Mouse (Mus musculus) heart, adult 2 months (tissue): ENCODE measurements at regions not wholly inside any gene's neighbourhood (a gene's known extent, or its start where the extent isn't known, plus 50 kb on each side); places are given as distances from the start of the nearest gene placed in this dataset.

Experiments
- DNase-seq, 2 experiments: peaks; one replicate each; pipeline ENCODE4 v3.0.0; 2021
- H3K27ac ChIP-seq: fragments of 200-600 bp; 2 replicates; pipeline ENCODE4 v1.8.1; 2022
- H3K27me3 ChIP-seq: fragments of 200-500 bp; 2 replicates; pipeline ENCODE4 v1.6.1; 2012; ENCODE audit warnings: mild to moderate bottlenecking, low read length, inconsistent platforms, mixed read lengths; ENCODE audit not compliant: control insufficient read depth, insufficient read depth
- H3K36me3 ChIP-seq: fragments of 200-500 bp; 2 replicates; pipeline ENCODE4 v1.6.1; 2012; ENCODE audit warnings: low read length, inconsistent platforms; ENCODE audit not compliant: control insufficient read depth, insufficient read depth
- H3K4me1 ChIP-seq: fragments of 200-500 bp; 2 replicates; pipeline ENCODE4 v1.6.1; 2011; ENCODE audit warnings: low read length; ENCODE audit not compliant: control insufficient read depth, insufficient read depth
- H3K4me3 ChIP-seq: fragments of 200-600 bp; 2 replicates; pipeline ENCODE4 v1.8.1; 2022
- H3K79me2 ChIP-seq: fragments of 200-500 bp; replicated peaks from 2 replicates; pipeline ENCODE4 v1.6.1; 2012; ENCODE audit warnings: mild to moderate bottlenecking, inconsistent platforms, low read length, moderate library complexity, mixed read lengths; ENCODE audit not compliant: control insufficient read depth, insufficient read depth
- H3K9ac ChIP-seq: fragments of 200-500 bp; 2 replicates; pipeline ENCODE4 v1.6.1; 2012; ENCODE audit warnings: low read depth, mild to moderate bottlenecking, control low read depth, inconsistent platforms, low read length, mixed read lengths
- CTCF ChIP-seq: fragments of 200-600 bp; IDR thresholded peaks from 2 replicates; pipeline ENCODE4 v1.8.1; 2022; ENCODE audit warnings: antibody characterized with exemption, mild to moderate bottlenecking, moderate library complexity
- EP300 ChIP-seq: fragments of 200-500 bp; IDR thresholded peaks from 2 replicates; pipeline ENCODE4 v1.6.1; 2011; ENCODE audit warnings: low read depth, low read length, control low read depth; ENCODE audit not compliant: insufficient read depth
- POLR2A ChIP-seq: fragments of 200-500 bp; IDR thresholded peaks from 2 replicates; pipeline ENCODE4 v1.6.1; 2011; ENCODE audit warnings: mild to moderate bottlenecking, low read depth, low read length, control low read depth; ENCODE audit not compliant: insufficient read depth
- WGBS: fragments of 180-500 bp; shearing (Covaris S2); methylation state at CpG from one replicate; pipeline ENCODE4 v1.1.7; 2018; 5-methylcytosine and 5-hydroxymethylcytosine counted together
- intact Hi-C: fragments of 180-260 bp; cut with DNase I; formaldehyde crosslinking; loops from one replicate; pipeline ENCODE4 v1.15.1; 2025

DNA sequence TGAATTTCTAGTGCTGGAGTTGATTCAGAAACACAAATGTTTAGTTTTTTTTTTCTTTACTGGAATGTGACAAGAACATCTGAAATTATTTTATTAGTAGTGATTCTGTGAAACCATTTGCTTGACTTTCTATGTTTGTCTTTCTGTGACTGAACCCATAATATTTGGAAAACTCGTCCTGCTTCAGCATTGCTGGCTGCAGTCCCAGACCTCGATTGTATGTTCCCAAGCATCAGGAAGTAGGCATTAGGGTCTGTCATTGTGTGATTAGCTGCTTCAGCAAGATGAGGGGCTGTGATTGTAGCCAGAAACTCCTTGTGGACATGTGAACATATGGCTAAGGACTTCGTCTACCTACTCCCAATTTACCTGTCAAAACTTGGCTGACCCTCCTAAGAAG lies 122.2 kb upstream of the Zwint start:
- no peaks in the 10 kb centered on the region for H3K27me3 ChIP-seq
- intact Hi-C loops = no loop called here
- no peaks in the 10 kb centered on the region for H3K4me1 ChIP-seq
- WGBS = 21% methylated on average over 3 of the region's 3 CpGs
- no peak overlapping the region for H3K27ac ChIP-seq
- DNase-seq = no peak
- H3K36me3 ChIP-seq = no peaks in the 10 kb centered on the region
- TF ChIP-seq EP300 = no peak
- TF ChIP-seq CTCF = no peak
- no peak for TF ChIP-seq POLR2A
- no peak overlapping the region for H3K9ac ChIP-seq
- H3K79me2 ChIP-seq = no peaks in the 10 kb centered on the region
- H3K4me3 ChIP-seq = no peak overlapping the region

- Histone ChIP-seq H3K36me3 (no peaks in the 10 kb centered on the region), H3K27me3 (no peaks in the 10 kb centered on the region), H3K9ac (no peak overlapping the region), H3K27ac (no peak overlapping the region), H3K4me3 (no peak overlapping the region), H3K79me2 (no peaks in the 10 kb centered on the region), H3K4me1 (no peaks in the 10 kb centered on the region)
- WGBS = 76% methylated on average over 3 of the region's 3 CpGs
- TF ChIP-seq EP300 (no peak), CTCF (no peak), POLR2A (no peak)
- DNase-seq = no peak
- intact Hi-C loops = no loop called here
These were observed 121.2 kb upstream of the Zwint start for GRCm38 (mm10) chr10:72533427-72533826.

- Histone ChIP-seq H3K4me3 (no peak overlapping the region), H3K36me3 (no peaks in the 10 kb centered on the region), H3K9ac (no peak overlapping the region), H3K4me1 (no peaks in the 10 kb centered on the region), H3K27ac (no peak overlapping the region), H3K79me2 (no peaks in the 10 kb centered on the region), H3K27me3 (no peaks in the 10 kb centered on the region)
- no peak for TF ChIP-seq EP300
- no peak for TF ChIP-seq POLR2A
- TF ChIP-seq CTCF = no peak
- no peak for DNase-seq
- 78% methylated on average over 4 of the region's 4 CpGs for WGBS
- intact Hi-C loops = no loop called here
These were observed 120.8 kb upstream of the Zwint start for GRCm38 (mm10) chr10:72533859-72534258.

- Histone ChIP-seq H3K27ac (no peak overlapping the region), H3K27me3 (no peaks in the 10 kb centered on the region), H3K4me3 (no peak overlapping the region), H3K79me2 (no peaks in the 10 kb centered on the region), H3K4me1 (no peaks in the 10 kb centered on the region), H3K9ac (no peak overlapping the region), H3K36me3 (no peaks in the 10 kb centered on the region)
- WGBS = 73% methylated on average over 1 of the region's 1 CpGs
- TF ChIP-seq CTCF (no peak), EP300 (no peak), POLR2A (no peak)
- DNase-seq = no peak
- intact Hi-C loops = no loop called here
These were observed 105.1 kb upstream of the Zwint start for GRCm38 (mm10) chr10:72549564-72549963.

DNA sequence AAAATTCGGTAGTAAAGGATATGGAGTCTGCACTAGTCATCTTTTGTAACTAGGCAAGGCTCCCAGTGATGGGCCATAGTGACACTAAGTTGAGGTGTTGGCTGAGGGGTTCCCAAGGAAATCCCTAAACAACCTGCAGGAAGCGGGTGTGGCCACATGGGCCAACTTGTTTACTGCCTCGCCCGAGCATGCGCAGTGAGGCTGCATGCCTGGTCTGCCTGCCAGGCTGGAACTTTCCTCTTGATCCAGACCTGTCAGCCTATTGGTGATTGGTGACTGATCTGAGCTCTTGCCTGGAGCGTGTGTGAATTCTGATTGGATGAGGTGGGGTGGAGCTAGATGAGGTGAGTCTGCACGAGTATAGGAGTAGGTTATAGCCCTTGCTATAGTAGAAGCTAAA lies 103.1 kb upstream of the Zwint start:
- Histone ChIP-seq H3K27me3 (no peaks in the 10 kb centered on the region), H3K4me3 (no peak overlapping the region), H3K9ac (no peak overlapping the region), H3K4me1 (no peaks in the 10 kb centered on the region), H3K27ac (no peak overlapping the region), H3K79me2 (no peaks in the 10 kb centered on the region), H3K36me3 (no peaks in the 10 kb centered on the region)
- TF ChIP-seq EP300 (no peak), CTCF (no peak)
- intact Hi-C loops = no loop called here
- 60% methylated on average over 7 of the region's 7 CpGs for WGBS
- DNase-seq = no peak

DNA sequence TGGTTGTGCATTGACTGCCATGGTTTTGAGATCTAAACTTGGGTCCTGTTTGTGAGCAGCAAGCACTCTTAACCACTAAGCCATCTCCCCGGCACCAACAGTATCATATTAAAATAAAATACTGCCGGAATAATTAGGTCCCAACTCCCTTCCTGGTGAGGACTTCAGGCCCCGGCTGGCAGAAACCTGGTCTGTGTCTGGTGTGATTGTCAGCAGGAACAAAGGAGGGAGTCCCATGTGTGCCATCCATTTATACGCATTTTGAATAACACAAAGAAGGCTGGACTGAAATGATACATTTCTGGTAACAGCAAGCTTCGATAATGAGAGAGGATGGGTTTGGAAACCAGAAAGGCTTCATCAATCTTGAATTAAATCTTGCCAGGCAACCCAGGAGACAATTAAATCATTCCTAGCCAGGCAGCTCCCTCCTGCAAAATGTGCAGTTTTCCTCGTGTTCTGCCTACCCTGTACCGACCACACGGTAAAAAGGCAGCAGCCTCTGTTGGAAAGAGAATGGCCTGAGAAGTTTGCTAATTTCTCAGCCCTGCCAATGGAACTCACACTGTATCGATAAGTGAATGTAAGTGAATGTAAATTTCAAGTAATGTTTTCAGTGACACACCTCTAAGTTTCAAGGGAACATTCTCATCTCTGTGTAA lies 80.5 kb upstream of the Zwint start:
- Histone ChIP-seq H3K27ac (no peak overlapping the region), H3K36me3 (no peaks in the 10 kb centered on the region), H3K27me3 (no peaks in the 10 kb centered on the region), H3K79me2 (no peaks in the 10 kb centered on the region), H3K9ac (no peak overlapping the region), H3K4me1 (no peaks in the 10 kb centered on the region; the same call in 1 of the 2 replicates), H3K4me3 (no peak overlapping the region)
- DNase-seq = no peak
- intact Hi-C loops = no loop called here
- TF ChIP-seq CTCF (no peak), POLR2A (no peak), EP300 (no peak)
- WGBS = 77% methylated on average over 9 of the region's 9 CpGs
